Mouse (Mus musculus): ENCODE results near the gene Utp15. TPM values are rescaled to one million over a fixed set of nuclear protein-coding genes. Genes with fewer than 3 reads are reported as not detected.

The Utp15 gene
- polyA plus RNA-seq, 1 experiment from 2014 or later, result 46.8 TPM

GRCm38 (mm10) chr13:98241531-98242282 lies 21.1 kb downstream of the Utp15 start:
- Histone ChIP-seq H3K27me3 (ENCODE audit: low read depth, poor library complexity, severe bottlenecking) (no peaks in the 10 kb centered on the region), H3K36me3 (no peaks in the 10 kb centered on the region), H3K4me3 (no peak overlapping the region), H3K4me1 (no peaks in the 10 kb centered on the region), H3K27ac (replicated peaks) (no peak overlapping the region), H3K9me3 (replicated peaks) (no peaks in the 10 kb centered on the region)
- no peak for DNase-seq (ENCODE audit: low spot score)
- WGBS, result 80% methylated on average over 9 of the region's 9 CpGs

GRCm38 (mm10) chr13:98239978-98240641 lies 22.7 kb downstream of the Utp15 start:
- Histone ChIP-seq H3K4me3 (no peak overlapping the region), H3K27me3 (ENCODE audit: low read depth, poor library complexity, severe bottlenecking) (no peaks in the 10 kb centered on the region)
- 23% methylated on average over 12 of the region's 12 CpGs for WGBS

GRCm38 (mm10) chr13:98235451-98235850 lies 27.4 kb downstream of the Utp15 start:
- DNase-seq (ENCODE audit: low spot score), result no peak
- no peaks in the 10 kb centered on the region for H3K9me3 ChIP-seq (replicated peaks)
- no peak overlapping the region for H3K4me3 ChIP-seq
- no peaks in the 10 kb centered on the region for H3K27me3 ChIP-seq (ENCODE audit: low read depth, poor library complexity, severe bottlenecking)
- H3K4me1 ChIP-seq, result peaks cover 3% of the 10 kb centered on the region; the same call in 1 of the 2 replicates
- no peaks in the 10 kb centered on the region for H3K36me3 ChIP-seq
- WGBS, result 86% methylated on average over 6 of the region's 6 CpGs
- no peak overlapping the region for H3K27ac ChIP-seq (replicated peaks)

More at GRCm38 (mm10) chr13:98239978-98240641, 22.7 kb downstream of the Utp15 start:
- H3K36me3 ChIP-seq, result no peaks in the 10 kb centered on the region
- H3K27ac ChIP-seq (replicated peaks), result no peak overlapping the region
- H3K4me1 ChIP-seq, result no peaks in the 10 kb centered on the region
- H3K9me3 ChIP-seq (replicated peaks), result no peaks in the 10 kb centered on the region
- DNase-seq (ENCODE audit: low spot score), result peak; percentile 65

GRCm38 (mm10) chr13:98230511-98230910 lies 32.3 kb downstream of the Utp15 start:
- Histone ChIP-seq H3K36me3 (no peaks in the 10 kb centered on the region), H3K4me3 (no peak overlapping the region), H3K27ac (replicated peaks) (no peak overlapping the region), H3K27me3 (ENCODE audit: low read depth, poor library complexity, severe bottlenecking) (no peaks in the 10 kb centered on the region), H3K4me1 (peaks cover 13% of the 10 kb centered on the region; the same call in 1 of the 2 replicates), H3K9me3 (replicated peaks) (no peaks in the 10 kb centered on the region)
- WGBS, result 84% methylated on average over 1 of the region's 1 CpGs
- DNase-seq (ENCODE audit: low spot score), result no peak

- no peak overlapping the region for H3K4me3 ChIP-seq
- no peaks in the 10 kb centered on the region for H3K9me3 ChIP-seq (replicated peaks)
- 83% methylated on average over 2 of the region's 2 CpGs for WGBS
- no peak overlapping the region for H3K27ac ChIP-seq (replicated peaks)
- H3K4me1 ChIP-seq, result peaks cover 16% of the 10 kb centered on the region; the same call in 1 of the 2 replicates
- DNase-seq (ENCODE audit: low spot score), result no peak
- H3K36me3 ChIP-seq, result no peaks in the 10 kb centered on the region
- no peaks in the 10 kb centered on the region for H3K27me3 ChIP-seq (ENCODE audit: low read depth, poor library complexity, severe bottlenecking)
Observed at GRCm38 (mm10) chr13:98226225-98226624, 36.6 kb downstream of the Utp15 start.

GRCm38 (mm10) chr13:98222848-98223247 lies 40.0 kb downstream of the Utp15 start:
- H3K27ac ChIP-seq (replicated peaks), result peak overlapping the region; percentile 46
- H3K27me3 ChIP-seq (ENCODE audit: low read depth, poor library complexity, severe bottlenecking), result no peaks in the 10 kb centered on the region
- DNase-seq (ENCODE audit: low spot score), result peak; percentile 36
- H3K36me3 ChIP-seq, result no peaks in the 10 kb centered on the region
- no peak overlapping the region for H3K4me3 ChIP-seq
- H3K4me1 ChIP-seq, result 0 out of 2 replicates have a peak, but pooled peaks cover 3% of the 10 kb centered on the region
- 42% methylated on average over 12 of the region's 12 CpGs for WGBS
- H3K9me3 ChIP-seq (replicated peaks), result no peaks in the 10 kb centered on the region

GRCm38 (mm10) chr13:98210137-98210536 lies 52.7 kb downstream of the Utp15 start:
- peaks cover 21% of the 10 kb centered on the region for H3K4me1 ChIP-seq
- DNase-seq (ENCODE audit: low spot score), result no peak
- peaks cover 21% of the 10 kb centered on the region for H3K27me3 ChIP-seq (ENCODE audit: low read depth, poor library complexity, severe bottlenecking)
- no peaks in the 10 kb centered on the region for H3K9me3 ChIP-seq (replicated peaks)
- 88% methylated on average over 7 of the region's 7 CpGs for WGBS
- H3K27ac ChIP-seq (replicated peaks), result no peak overlapping the region
- no peaks in the 10 kb centered on the region for H3K36me3 ChIP-seq
- no peak overlapping the region for H3K4me3 ChIP-seq

GRCm38 (mm10) chr13:98208842-98209241 lies 54.0 kb downstream of the Utp15 start:
- Histone ChIP-seq H3K36me3 (no peaks in the 10 kb centered on the region), H3K27me3 (ENCODE audit: low read depth, poor library complexity, severe bottlenecking) (peaks cover 33% of the 10 kb centered on the region), H3K4me1 (peaks cover 25% of the 10 kb centered on the region), H3K27ac (replicated peaks) (no peak overlapping the region), H3K9me3 (replicated peaks) (no peaks in the 10 kb centered on the region), H3K4me3 (no peak overlapping the region)
- peak; percentile 46 for DNase-seq (ENCODE audit: low spot score)
- 42% methylated on average over 9 of the region's 9 CpGs for WGBS

- 4% methylated on average over 13 of the region's 13 CpGs for WGBS
- DNase-seq (ENCODE audit: low spot score), result no peak
- H3K4me3 ChIP-seq, result peak overlapping the region; percentile 69
- peaks cover 31% of the 10 kb centered on the region for H3K4me1 ChIP-seq
- no peaks in the 10 kb centered on the region for H3K9me3 ChIP-seq (replicated peaks)
- H3K36me3 ChIP-seq, result no peaks in the 10 kb centered on the region
- peaks cover 36% of the 10 kb centered on the region for H3K27me3 ChIP-seq (ENCODE audit: low read depth, poor library complexity, severe bottlenecking)
- peak overlapping the region; percentile 90 for H3K27ac ChIP-seq (replicated peaks)
Observed at GRCm38 (mm10) chr13:98206546-98206870, 56.3 kb downstream of the Utp15 start.

GRCm38 (mm10) chr13:98205771-98206545 lies 56.9 kb downstream of the Utp15 start, which contains the start of gene Arhgef28:
TSS of gene Arhgef28 (minus strand) at chr13:98206439.
- H3K27me3 ChIP-seq (ENCODE audit: low read depth, poor library complexity, severe bottlenecking), result peaks cover 36% of the 10 kb centered on the region
- peak; percentile 82 for DNase-seq (ENCODE audit: low spot score)
- no peaks in the 10 kb centered on the region for H3K9me3 ChIP-seq (replicated peaks)
- WGBS, result under 1% methylated on average over 63 of the region's 76 CpGs
- H3K27ac ChIP-seq (replicated peaks), result peak within 1 kb of the TSS; percentile 90
- H3K4me1 ChIP-seq, result peaks cover 37% of the 10 kb centered on the region
- H3K4me3 ChIP-seq, result peak within 1 kb of the TSS; percentile 69
- no peaks in the 10 kb centered on the region for H3K36me3 ChIP-seq

- Histone ChIP-seq H3K27ac (replicated peaks) (peak overlapping the region; percentile 90), H3K27me3 (ENCODE audit: low read depth, poor library complexity, severe bottlenecking) (peaks cover 36% of the 10 kb centered on the region), H3K9me3 (replicated peaks) (no peaks in the 10 kb centered on the region), H3K4me1 (peaks cover 40% of the 10 kb centered on the region), H3K4me3 (peak overlapping the region; percentile 69), H3K36me3 (no peaks in the 10 kb centered on the region)
- WGBS, result 26% methylated on average over 8 of the region's 8 CpGs
- peak; percentile 50 for DNase-seq (ENCODE audit: low spot score)
Observed at GRCm38 (mm10) chr13:98205111-98205510, 57.7 kb downstream of the Utp15 start.

- Histone ChIP-seq H3K4me1 (peaks cover 45% of the 10 kb centered on the region), H3K9me3 (replicated peaks) (no peaks in the 10 kb centered on the region), H3K36me3 (no peaks in the 10 kb centered on the region), H3K27me3 (ENCODE audit: low read depth, poor library complexity, severe bottlenecking) (peaks cover 36% of the 10 kb centered on the region), H3K27ac (replicated peaks) (no peak overlapping the region), H3K4me3 (no peak overlapping the region)
- 86% methylated on average over 8 of the region's 8 CpGs for WGBS
- DNase-seq (ENCODE audit: low spot score), result no peak
Observed at GRCm38 (mm10) chr13:98204371-98204770, 58.5 kb downstream of the Utp15 start.

Measured in midbrain, embryonic 10.5 days (tissue).